Mouse (Mus musculus): Measurements from ENCODE around the gene Mphosph9. TPM values are rescaled to one million over a fixed set of nuclear protein-coding genes. Genes with fewer than 3 reads are reported as not detected.
"Not testable (repeated sequence)": the region's sequence is repeated elsewhere in the genome, so short reads cannot be mapped to it uniquely, and the experiment has no call there.

Mphosph9 gene
- polyA plus RNA-seq, 1 experiment from 2014 or later = 16.6 TPM

- ATAC-seq (ENCODE audit: borderline replicate concordance, extremely low read depth, low FRiP score, low TSS enrichment) = no peak
- peaks cover 65% of the 10 kb centered on the region for H3K4me1 ChIP-seq
- H3K27ac ChIP-seq = no peak overlapping the region
- no peaks in the 10 kb centered on the region for H3K9me3 ChIP-seq
- no peaks in the 10 kb centered on the region for H3K27me3 ChIP-seq
- 78% methylated on average over 10 of the region's 10 CpGs for WGBS
- H3K4me2 ChIP-seq = no peak overlapping the region
- H3K4me3 ChIP-seq = no peak overlapping the region
- no peaks in the 10 kb centered on the region for H3K36me3 ChIP-seq
- H3K9ac ChIP-seq = no peak overlapping the region
These were observed 108.3 kb downstream of the Mphosph9 start for GRCm38 (mm10) chr5:124219431-124219830.

DNA sequence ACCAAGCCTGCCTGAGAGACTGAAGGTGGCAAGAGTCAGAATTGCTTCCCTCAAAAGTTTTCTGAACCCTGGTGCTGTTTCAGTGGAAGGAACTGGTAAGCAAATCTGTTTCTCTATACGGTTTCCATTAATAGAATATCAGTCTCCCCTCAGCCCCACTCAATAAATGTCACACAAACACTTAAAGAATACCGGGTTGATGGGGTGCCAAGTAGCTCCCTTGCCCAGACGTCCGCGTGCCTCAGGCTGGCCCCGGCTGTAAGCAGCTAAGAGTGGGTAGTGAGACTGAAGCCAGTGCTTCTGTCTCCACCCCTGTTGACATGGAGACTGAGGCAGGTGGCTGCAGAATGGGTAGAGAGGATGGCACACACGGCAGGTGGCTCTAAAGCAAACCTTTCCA lies 108.8 kb downstream of the Mphosph9 start:
- WGBS = 24% methylated on average over 7 of the region's 7 CpGs
- Histone ChIP-seq H3K27me3 (no peaks in the 10 kb centered on the region), H3K36me3 (no peaks in the 10 kb centered on the region), H3K4me2 (no peak overlapping the region), H3K4me3 (no peak overlapping the region), H3K9ac (no peak overlapping the region), H3K9me3 (no peaks in the 10 kb centered on the region), H3K27ac (no peak overlapping the region), H3K4me1 (peaks cover 65% of the 10 kb centered on the region)
- ATAC-seq (ENCODE audit: borderline replicate concordance, extremely low read depth, low FRiP score, low TSS enrichment) = no peak

DNA sequence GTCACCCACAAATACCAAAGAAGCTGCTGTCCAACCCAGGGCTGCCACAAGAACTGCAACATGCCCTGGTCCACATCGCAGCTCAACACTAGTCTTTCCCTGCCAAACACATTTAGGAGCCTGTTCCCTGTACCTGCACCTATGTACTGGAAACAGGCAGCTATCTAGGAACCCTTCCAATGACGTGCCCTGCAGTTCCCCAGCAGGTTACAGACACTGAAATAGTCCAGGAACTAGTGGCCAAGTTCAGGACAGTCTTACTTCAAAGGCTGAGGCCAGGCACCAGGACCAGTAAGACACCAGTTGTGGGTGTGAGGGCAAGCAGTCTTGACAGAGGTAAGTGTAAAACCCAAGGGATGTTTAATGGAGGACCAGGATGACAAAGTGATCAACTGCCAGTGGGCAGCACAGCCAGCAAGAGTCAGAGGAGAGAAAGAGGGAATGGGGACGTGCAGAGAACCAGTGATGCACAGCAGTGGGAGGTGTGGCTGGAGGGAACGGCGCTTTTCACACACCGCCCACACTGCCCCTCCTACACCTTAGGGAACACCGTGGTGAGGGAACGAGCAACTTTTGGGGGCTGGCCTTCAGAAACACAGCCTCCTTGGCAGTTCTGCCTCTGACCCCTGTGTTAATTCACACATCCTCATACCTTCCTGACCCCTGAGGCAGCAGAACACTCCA lies 110.1 kb downstream of the Mphosph9 start:
- Histone ChIP-seq H3K4me3 (no peak overlapping the region), H3K36me3 (no peaks in the 10 kb centered on the region), H3K27me3 (no peaks in the 10 kb centered on the region), H3K9ac (no peak overlapping the region), H3K4me2 (no peak overlapping the region), H3K4me1 (peaks cover 58% of the 10 kb centered on the region), H3K9me3 (no peaks in the 10 kb centered on the region), H3K27ac (no peak overlapping the region)
- no peak for ATAC-seq (ENCODE audit: borderline replicate concordance, extremely low read depth, low FRiP score, low TSS enrichment)
- WGBS = 53% methylated on average over 8 of the region's 8 CpGs

DNA sequence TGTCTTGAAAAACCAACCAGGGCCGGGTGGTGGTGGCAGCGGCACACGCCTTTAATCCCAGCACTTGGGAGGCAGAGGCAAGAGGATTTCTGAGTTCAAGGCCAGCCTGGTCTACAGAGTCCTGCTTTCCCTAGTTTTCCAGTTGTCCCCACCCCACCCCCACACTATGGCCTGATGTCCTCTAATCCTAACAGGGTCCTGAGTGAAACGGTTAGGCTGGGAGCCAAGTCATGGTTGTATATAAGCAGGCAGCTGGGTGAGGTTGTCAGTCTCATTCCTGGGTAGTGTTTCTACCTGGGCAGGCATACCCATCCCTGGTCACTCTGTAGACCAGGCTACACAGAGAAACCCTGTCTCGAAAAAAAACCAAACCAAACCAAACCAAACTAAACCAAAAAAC lies 110.7 kb downstream of the Mphosph9 start:
- H3K9me3 ChIP-seq; H3K9ac ChIP-seq; ATAC-seq (ENCODE audit: borderline replicate concordance, extremely low read depth, low FRiP score, low TSS enrichment); H3K4me2 ChIP-seq; H3K36me3 ChIP-seq; H3K4me3 ChIP-seq; H3K27ac ChIP-seq; H3K27me3 ChIP-seq: not testable (repeated sequence)
- WGBS = 87% methylated on average over 5 of the region's 5 CpGs
- H3K4me1 ChIP-seq = peaks cover 53% of the 10 kb centered on the region

GRCm38 (mm10) chr5:124216403-124216802 lies 111.4 kb downstream of the Mphosph9 start:
- ATAC-seq (ENCODE audit: borderline replicate concordance, extremely low read depth, low FRiP score, low TSS enrichment) = no peak
- Histone ChIP-seq H3K4me1 (peaks cover 46% of the 10 kb centered on the region), H3K4me3 (no peak overlapping the region), H3K9me3 (no peaks in the 10 kb centered on the region), H3K27ac (no peak overlapping the region), H3K4me2 (no peak overlapping the region), H3K36me3 (no peaks in the 10 kb centered on the region), H3K27me3 (no peaks in the 10 kb centered on the region), H3K9ac (no peak overlapping the region)
- WGBS = 86% methylated on average over 6 of the region's 6 CpGs

- peak overlapping the region; percentile 81 for H3K27ac ChIP-seq
- no peaks in the 10 kb centered on the region for H3K27me3 ChIP-seq
- no peaks in the 10 kb centered on the region for H3K9me3 ChIP-seq
- ATAC-seq (ENCODE audit: borderline replicate concordance, extremely low read depth, low FRiP score, low TSS enrichment) = no peak
- H3K4me1 ChIP-seq = peaks cover 38% of the 10 kb centered on the region
- no peak overlapping the region for H3K4me3 ChIP-seq
- H3K36me3 ChIP-seq = no peaks in the 10 kb centered on the region
- no peak overlapping the region for H3K9ac ChIP-seq
- H3K4me2 ChIP-seq = no peak overlapping the region
- 78% methylated on average over 10 of the region's 10 CpGs for WGBS
These were observed 112.1 kb downstream of the Mphosph9 start for GRCm38 (mm10) chr5:124215647-124216046.

DNA sequence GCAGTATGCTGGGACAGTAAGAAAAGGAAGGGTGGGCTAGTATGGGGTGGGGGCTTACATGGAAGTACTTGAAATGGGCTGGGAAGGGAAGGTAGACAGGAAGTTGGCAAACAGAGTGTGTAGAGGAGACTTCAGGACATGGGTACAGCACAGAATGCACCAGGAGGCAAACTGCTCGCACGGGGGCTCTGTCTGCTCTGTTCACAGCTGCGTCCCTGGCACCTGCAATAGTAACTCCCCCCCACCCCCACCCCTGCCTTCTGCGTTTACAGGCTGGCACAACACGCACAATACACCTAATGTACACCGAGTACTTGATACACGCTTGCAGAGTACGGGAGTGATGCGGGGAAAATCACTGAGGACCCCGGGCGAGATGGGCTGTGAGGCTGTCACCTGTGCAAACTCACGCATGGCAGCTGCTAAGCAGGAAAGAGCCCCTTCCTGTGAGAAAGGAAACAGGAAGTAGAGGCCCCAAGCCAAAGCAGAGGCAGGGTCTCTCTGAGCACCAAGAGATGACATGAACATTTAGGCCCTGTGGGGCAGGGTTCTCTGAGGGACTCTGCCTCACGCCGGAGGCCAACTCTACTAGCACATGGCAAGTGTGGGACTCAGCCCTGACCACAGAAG lies 113.1 kb downstream of the Mphosph9 start:
- Histone ChIP-seq H3K4me1 (peaks cover 35% of the 10 kb centered on the region), H3K9ac (no peak overlapping the region), H3K27ac (peak overlapping the region; percentile 81), H3K9me3 (no peaks in the 10 kb centered on the region), H3K36me3 (no peaks in the 10 kb centered on the region), H3K4me2 (no peak overlapping the region), H3K27me3 (no peaks in the 10 kb centered on the region), H3K4me3 (no peak overlapping the region)
- ATAC-seq (ENCODE audit: borderline replicate concordance, extremely low read depth, low FRiP score, low TSS enrichment) = no peak
- 68% methylated on average over 14 of the region's 14 CpGs for WGBS

- Histone ChIP-seq H3K9ac (no peak overlapping the region), H3K4me3 (no peak overlapping the region), H3K4me1 (peaks cover 28% of the 10 kb centered on the region), H3K27ac (peak overlapping the region; percentile 81), H3K4me2 (no peak overlapping the region), H3K27me3 (no peaks in the 10 kb centered on the region), H3K9me3 (no peaks in the 10 kb centered on the region), H3K36me3 (no peaks in the 10 kb centered on the region)
- ATAC-seq (ENCODE audit: borderline replicate concordance, extremely low read depth, low FRiP score, low TSS enrichment) = peak; percentile 36; the same call in 1 of the 2 replicates
- WGBS = 65% methylated on average over 13 of the region's 13 CpGs
These were observed 113.9 kb downstream of the Mphosph9 start for GRCm38 (mm10) chr5:124213588-124214469.

- 64% methylated on average over 2 of the region's 2 CpGs for WGBS
- Histone ChIP-seq H3K36me3 (no peaks in the 10 kb centered on the region), H3K27me3 (no peaks in the 10 kb centered on the region), H3K4me1 (peaks cover 35% of the 10 kb centered on the region), H3K4me3 (no peak overlapping the region), H3K4me2 (no peak overlapping the region), H3K9ac (no peak overlapping the region), H3K27ac (peak overlapping the region; percentile 41; the same call in 1 of the 2 replicates), H3K9me3 (no peaks in the 10 kb centered on the region)
- ATAC-seq (ENCODE audit: borderline replicate concordance, extremely low read depth, low FRiP score, low TSS enrichment) = no peak
These were observed 116.1 kb downstream of the Mphosph9 start for GRCm38 (mm10) chr5:124211669-124212068.

DNA sequence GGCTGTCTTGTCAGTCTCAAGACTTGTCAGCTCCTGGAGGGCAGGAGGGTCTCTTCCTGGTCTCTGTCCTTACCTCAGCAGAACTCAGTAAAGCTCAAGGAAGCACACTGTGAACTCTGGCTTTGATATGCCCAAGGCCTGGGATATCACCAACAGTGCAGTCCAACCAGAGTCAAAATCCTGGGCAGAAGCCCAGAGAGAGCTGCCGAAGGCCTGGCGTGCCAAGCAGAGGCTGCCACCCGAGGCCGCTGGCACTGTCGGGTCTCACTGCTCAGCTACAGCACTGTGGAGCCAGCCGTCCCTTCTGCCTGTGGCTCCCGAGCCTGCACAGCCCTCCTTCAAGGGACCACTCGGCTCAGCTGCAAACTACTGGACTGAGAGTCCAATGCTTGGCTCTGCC lies 116.5 kb downstream of the Mphosph9 start:
- no peaks in the 10 kb centered on the region for H3K36me3 ChIP-seq
- no peak overlapping the region for H3K4me2 ChIP-seq
- no peaks in the 10 kb centered on the region for H3K27me3 ChIP-seq
- no peaks in the 10 kb centered on the region for H3K9me3 ChIP-seq
- H3K4me1 ChIP-seq = peaks cover 39% of the 10 kb centered on the region
- no peak for ATAC-seq (ENCODE audit: borderline replicate concordance, extremely low read depth, low FRiP score, low TSS enrichment)
- WGBS = 78% methylated on average over 8 of the region's 8 CpGs
- H3K9ac ChIP-seq = no peak overlapping the region
- H3K4me3 ChIP-seq = no peak overlapping the region
- peak overlapping the region; percentile 41; the same call in 1 of the 2 replicates for H3K27ac ChIP-seq

DNA sequence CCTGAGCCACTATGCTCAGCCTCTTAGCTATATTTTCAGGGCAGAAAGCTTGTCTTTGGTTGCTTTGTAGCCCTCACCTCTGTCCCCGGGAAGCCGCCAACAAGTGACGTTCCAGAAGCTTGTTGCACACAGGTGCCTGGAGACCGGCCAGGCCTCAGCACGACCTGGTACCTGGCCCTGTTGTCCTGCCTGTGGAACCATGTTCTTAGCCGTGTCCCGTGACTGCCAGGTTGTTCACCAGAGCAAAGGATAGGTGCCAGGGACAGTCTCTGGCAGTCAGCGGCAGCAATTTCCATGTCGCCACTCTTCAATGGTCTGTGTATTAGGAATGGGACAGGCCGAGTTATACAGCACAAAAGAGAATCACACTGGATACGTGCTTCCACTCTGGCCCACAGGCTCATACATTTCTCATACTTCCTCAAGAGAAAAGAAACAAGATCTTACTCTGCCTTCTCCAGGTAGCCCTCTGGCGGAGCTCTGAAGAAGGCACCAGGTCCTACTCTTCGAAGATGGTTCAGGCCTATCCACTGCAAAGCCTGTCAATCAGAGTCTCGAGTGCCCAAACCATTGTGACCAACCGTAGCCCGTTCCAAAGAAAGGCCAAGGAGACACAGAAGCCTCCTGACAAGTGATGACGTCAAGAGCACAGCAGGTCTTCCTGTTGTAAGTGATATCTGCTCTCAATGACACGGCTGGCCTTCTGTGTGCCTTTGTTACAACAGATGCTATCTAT lies 117.3 kb downstream of the Mphosph9 start:
- H3K27me3 ChIP-seq = no peaks in the 10 kb centered on the region
- H3K27ac ChIP-seq = no peak overlapping the region
- no peaks in the 10 kb centered on the region for H3K9me3 ChIP-seq
- no peaks in the 10 kb centered on the region for H3K36me3 ChIP-seq
- H3K4me1 ChIP-seq = peaks cover 47% of the 10 kb centered on the region
- H3K4me2 ChIP-seq = no peak overlapping the region
- H3K9ac ChIP-seq = no peak overlapping the region
- 74% methylated on average over 18 of the region's 18 CpGs for WGBS
- no peak for ATAC-seq (ENCODE audit: borderline replicate concordance, extremely low read depth, low FRiP score, low TSS enrichment)
- no peak overlapping the region for H3K4me3 ChIP-seq
